Mouse (Mus musculus) kidney, embryonic 16.5 days (tissue): Measurements from ENCODE around the gene Ap3b1. TPM values are rescaled to one million over a fixed set of nuclear protein-coding genes. Genes with fewer than 3 reads are reported as not detected.

Source experiments
- ATAC-seq: fragments of 200-750 bp; cut with Nextera tagmentation; 2 replicates; pipeline ENCODE4 v1.8.0; 2017; ENCODE audit warnings: moderate TSS enrichment; ENCODE audit not compliant: low FRiP score, low TSS enrichment
- H3K27ac ChIP-seq: fragments of 300-500 bp; sonication (generic); 2 replicates; pipeline ENCODE4 v1.5.1; 2014; ENCODE audit warnings: low read length
- H3K27me3 ChIP-seq: fragments of 300-500 bp; sonication (generic); 2 replicates; pipeline ENCODE4 v1.6.1; 2014; ENCODE audit warnings: low read length, control low read depth, mixed read lengths; ENCODE audit not compliant: insufficient read depth
- H3K36me3 ChIP-seq: fragments of 300-500 bp; sonication (generic); 2 replicates; pipeline ENCODE4 v1.6.1; 2014; ENCODE audit warnings: low read length, control low read depth, mixed read lengths; ENCODE audit not compliant: insufficient read depth
- H3K4me1 ChIP-seq: fragments of 300-500 bp; sonication (generic); 2 replicates; pipeline ENCODE4 v1.6.1; 2014; ENCODE audit warnings: low read length, control low read depth, mixed read lengths; ENCODE audit not compliant: insufficient read depth
- H3K4me2 ChIP-seq: fragments of 300-500 bp; sonication (generic); replicated peaks from 2 replicates; pipeline ENCODE4 v1.6.1; 2014; ENCODE audit warnings: low read depth, low read length
- H3K4me3 ChIP-seq: fragments of 300-500 bp; sonication (generic); 2 replicates; pipeline ENCODE4 v1.5.1; 2014; ENCODE audit warnings: mild to moderate bottlenecking, low read length
- H3K9ac ChIP-seq: fragments of 300-500 bp; sonication (generic); replicated peaks from 2 replicates; pipeline ENCODE4 v1.6.1; 2014; ENCODE audit warnings: low read length
- H3K9me3 ChIP-seq: fragments of 300-500 bp; sonication (generic); 2 replicates; pipeline ENCODE4 v1.6.1; 2016; ENCODE audit warnings: low read length, control low read depth
- WGBS: fragments of 180-500 bp; shearing (Covaris S2); extraction: QIAGEN DNeasy Blood & Tissue Kit; methylation state at CpG from one replicate; pipeline ENCODE4 v1.1.7; 2014; 5-methylcytosine and 5-hydroxymethylcytosine counted together
- polyA plus RNA-seq: library from polyadenylated mRNA; unstranded; fragments of >200 nt; fragmentation: Nextera tagmentation; extraction: Ambion mirVana; gene quantifications from 2 replicates; pipeline ENCODE4 v1.2.1, GENCODE M21; 2015

Ap3b1 gene
- polyA plus RNA-seq, 1 experiment from 2014 or later = 48.6 TPM

DNA sequence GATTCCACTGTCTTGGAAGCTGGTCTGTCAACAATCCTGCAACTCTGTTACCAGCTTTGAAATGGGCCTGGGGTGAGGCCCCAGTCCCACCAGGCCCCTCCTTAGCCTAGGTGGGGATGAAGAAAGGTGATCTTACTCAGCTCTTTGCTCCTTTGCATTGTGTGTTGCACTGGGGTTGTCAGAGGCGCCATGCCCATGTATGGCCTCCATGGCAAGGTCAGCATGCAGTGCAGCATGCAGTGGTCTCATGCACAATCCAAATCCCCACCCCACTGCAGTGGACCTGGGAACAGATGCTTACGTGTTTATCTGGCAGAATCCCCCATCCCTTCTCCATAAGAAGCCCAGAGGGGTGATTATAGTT, 218.4 kb downstream of the Ap3b1 start:
- Histone ChIP-seq H3K36me3 (no peaks in the 10 kb centered on the region), H3K4me3 (no peak overlapping the region), H3K4me2 (no peak overlapping the region), H3K9ac (no peak overlapping the region), H3K9me3 (no peaks in the 10 kb centered on the region), H3K27me3 (peaks cover 17% of the 10 kb centered on the region; the same call in 1 of the 2 replicates), H3K27ac (no peak overlapping the region), H3K4me1 (peaks cover 35% of the 10 kb centered on the region)
- ATAC-seq = peak; percentile 43
- 46% methylated on average over 2 of the region's 2 CpGs for WGBS

DNA sequence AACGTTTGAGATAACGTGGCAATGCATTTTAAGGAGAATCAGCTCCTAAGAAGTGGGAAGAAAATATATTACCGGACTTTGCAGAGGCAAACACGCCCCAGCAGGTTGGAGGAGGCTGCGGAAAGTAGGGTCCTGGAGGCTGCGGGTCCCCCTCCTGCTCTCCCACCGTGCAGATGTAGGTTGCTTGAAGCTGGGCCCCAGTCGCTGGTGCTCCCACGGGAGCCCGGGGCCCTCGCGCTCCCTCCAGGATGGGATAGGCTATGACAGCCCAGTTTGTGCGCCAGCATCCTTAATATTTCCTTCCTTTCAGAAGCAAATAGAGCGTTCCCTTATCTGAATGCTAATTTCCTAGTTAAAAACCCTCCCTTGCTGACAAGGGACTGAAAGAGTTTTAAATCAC, 236.5 kb downstream of the Ap3b1 start:
- Histone ChIP-seq H3K27me3 (peaks cover 77% of the 10 kb centered on the region), H3K9me3 (no peaks in the 10 kb centered on the region), H3K4me1 (peaks cover 12% of the 10 kb centered on the region), H3K9ac (no peak overlapping the region), H3K4me2 (no peak overlapping the region), H3K36me3 (no peaks in the 10 kb centered on the region), H3K27ac (no peak overlapping the region), H3K4me3 (no peak overlapping the region)
- ATAC-seq = 0 out of 2 replicates have a peak, but pooled peaks have one; percentile 51
- 6% methylated on average over 14 of the region's 14 CpGs for WGBS

GRCm38 (mm10) chr13:94595701-94596361, 237.1 kb downstream of the Ap3b1 start:
- Histone ChIP-seq H3K4me2 (peak overlapping the region; percentile 55), H3K9me3 (no peaks in the 10 kb centered on the region), H3K36me3 (no peaks in the 10 kb centered on the region), H3K4me1 (peaks cover 12% of the 10 kb centered on the region), H3K9ac (no peak overlapping the region), H3K27ac (no peak overlapping the region), H3K27me3 (peaks cover 77% of the 10 kb centered on the region), H3K4me3 (peak overlapping the region; percentile 35)
- ATAC-seq = 0 out of 2 replicates have a peak, but pooled peaks have one; percentile 27
- under 1% methylated on average over 38 of the region's 38 CpGs for WGBS

- Histone ChIP-seq H3K9ac (no peak overlapping the region), H3K36me3 (no peaks in the 10 kb centered on the region), H3K4me3 (peak overlapping the region; percentile 35), H3K4me2 (peak overlapping the region; percentile 55), H3K9me3 (no peaks in the 10 kb centered on the region), H3K27me3 (peaks cover 77% of the 10 kb centered on the region), H3K4me1 (peaks cover 12% of the 10 kb centered on the region), H3K27ac (no peak overlapping the region)
- ATAC-seq = no peak
- 5% methylated on average over 20 of the region's 20 CpGs for WGBS
Measured at GRCm38 (mm10) chr13:94596386-94597033, 237.8 kb downstream of the Ap3b1 start.

GRCm38 (mm10) chr13:94599718-94600117, 241.0 kb downstream of the Ap3b1 start:
- 60% methylated on average over 8 of the region's 8 CpGs for WGBS
- Histone ChIP-seq H3K9ac (no peak overlapping the region), H3K4me3 (no peak overlapping the region), H3K4me1 (peaks cover 12% of the 10 kb centered on the region), H3K4me2 (no peak overlapping the region), H3K27ac (no peak overlapping the region), H3K36me3 (no peaks in the 10 kb centered on the region), H3K27me3 (peaks cover 63% of the 10 kb centered on the region), H3K9me3 (no peaks in the 10 kb centered on the region)
- no peak for ATAC-seq

DNA sequence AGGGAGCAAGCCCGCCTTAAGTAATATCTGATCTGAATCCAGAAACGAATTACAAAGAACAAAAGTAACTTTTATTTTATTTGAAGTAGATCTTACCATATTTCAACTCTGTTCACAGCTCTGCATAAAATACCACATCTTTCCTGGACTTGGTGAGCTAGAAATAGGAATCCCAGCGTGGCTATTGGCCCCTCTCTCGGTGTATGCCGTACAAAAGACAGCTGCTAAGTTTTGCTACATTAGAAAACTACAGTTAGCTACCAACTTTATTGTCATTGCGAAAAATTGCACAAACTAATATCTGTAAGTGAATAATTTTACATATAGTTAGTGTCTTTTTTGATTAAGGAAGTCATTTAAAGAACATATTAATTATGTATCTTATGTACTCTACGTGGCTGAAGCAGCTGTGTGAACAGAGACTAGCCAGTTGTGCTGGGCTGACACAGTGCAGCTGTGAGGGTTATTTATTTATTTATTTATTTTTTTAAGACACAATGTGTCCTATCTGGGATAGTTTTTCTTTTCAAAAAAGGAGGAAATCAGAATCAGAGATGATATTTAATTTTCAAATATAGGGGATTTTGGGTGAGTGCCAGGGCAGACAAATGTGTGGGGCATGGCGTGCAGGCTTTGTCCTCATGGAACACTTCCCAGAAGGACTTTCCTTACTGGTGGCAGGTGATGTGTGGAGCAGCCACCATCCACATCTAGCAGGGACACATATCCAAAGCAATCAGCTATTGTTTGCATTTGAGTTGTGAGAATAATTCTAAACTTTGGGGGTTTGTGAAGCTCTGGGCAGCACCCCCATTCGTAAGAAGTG, 248.5 kb downstream of the Ap3b1 start:
- Histone ChIP-seq H3K4me1 (peaks cover 21% of the 10 kb centered on the region), H3K4me2 (no peak overlapping the region), H3K27me3 (peaks cover 24% of the 10 kb centered on the region), H3K9ac (no peak overlapping the region), H3K4me3 (no peak overlapping the region), H3K36me3 (no peaks in the 10 kb centered on the region), H3K9me3 (no peaks in the 10 kb centered on the region), H3K27ac (no peak overlapping the region)
- 67% methylated on average over 9 of the region's 9 CpGs for WGBS
- ATAC-seq = peak; percentile 60; the same call in 1 of the 2 replicates

DNA sequence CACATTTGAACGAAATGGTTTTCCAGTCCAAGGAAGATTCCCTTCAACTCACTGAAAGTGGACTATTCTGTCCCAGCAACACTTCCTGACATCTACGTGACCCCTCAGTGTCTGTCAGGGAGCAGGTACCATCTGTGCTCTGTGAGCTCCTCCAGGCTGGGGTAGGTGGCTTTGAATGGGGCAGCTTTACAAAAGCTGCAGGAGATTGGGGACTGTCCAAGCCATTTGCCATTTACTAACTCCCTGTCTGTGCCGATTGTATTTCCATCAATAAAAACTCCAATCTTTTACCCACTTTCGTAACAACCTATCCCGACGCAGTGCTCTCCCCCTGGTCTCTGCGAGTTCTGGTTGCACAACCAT, 249.1 kb downstream of the Ap3b1 start:
- Histone ChIP-seq H3K27me3 (peaks cover 21% of the 10 kb centered on the region), H3K9me3 (no peaks in the 10 kb centered on the region), H3K9ac (no peak overlapping the region), H3K27ac (no peak overlapping the region), H3K4me1 (peaks cover 21% of the 10 kb centered on the region), H3K36me3 (no peaks in the 10 kb centered on the region), H3K4me3 (no peak overlapping the region), H3K4me2 (no peak overlapping the region)
- 23% methylated on average over 7 of the region's 7 CpGs for WGBS
- ATAC-seq = no peak

DNA sequence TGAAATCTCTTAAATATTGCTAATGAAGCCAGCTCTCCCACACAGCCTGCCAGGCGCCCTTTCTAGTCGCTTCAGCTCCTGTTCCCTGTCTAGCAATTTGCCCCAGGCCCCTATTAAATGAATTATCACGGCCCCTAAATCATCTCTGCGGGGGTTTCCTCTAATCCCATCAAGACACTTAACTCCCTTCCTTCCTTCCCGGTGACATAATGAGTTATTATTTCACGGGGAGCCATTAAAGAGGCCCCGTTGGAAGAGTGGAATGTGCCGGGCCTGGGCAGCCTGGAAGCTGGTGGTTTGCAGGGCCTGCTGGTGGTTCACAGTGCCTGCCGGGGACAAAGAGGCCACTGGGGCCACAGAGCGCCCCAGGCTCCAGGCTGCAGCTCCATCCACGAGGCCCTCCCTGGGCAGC, 249.7 kb downstream of the Ap3b1 start:
- no peaks in the 10 kb centered on the region for H3K9me3 ChIP-seq
- 0 out of 2 replicates have a peak overlapping the region, but pooled peaks have one; percentile 2 for H3K27ac ChIP-seq
- H3K4me1 ChIP-seq = peaks cover 21% of the 10 kb centered on the region
- peak overlapping the region; percentile 10; the same call in 1 of the 2 replicates for H3K4me2 ChIP-seq
- WGBS = 2% methylated on average over 11 of the region's 11 CpGs
- peak; percentile 87 for ATAC-seq
- no peak overlapping the region for H3K4me3 ChIP-seq
- peaks cover 19% of the 10 kb centered on the region for H3K27me3 ChIP-seq
- H3K36me3 ChIP-seq = no peaks in the 10 kb centered on the region
- no peak overlapping the region for H3K9ac ChIP-seq

- Histone ChIP-seq H3K27ac (0 out of 2 replicates have a peak overlapping the region, but pooled peaks have one; percentile 2), H3K9ac (peak overlapping the region; percentile 2; the same call in 1 of the 2 replicates), H3K4me2 (peak overlapping the region; percentile 10; the same call in 1 of the 2 replicates), H3K27me3 (peaks cover 17% of the 10 kb centered on the region; the same call in 1 of the 2 replicates), H3K9me3 (no peaks in the 10 kb centered on the region), H3K4me3 (no peak overlapping the region), H3K4me1 (peaks cover 21% of the 10 kb centered on the region), H3K36me3 (no peaks in the 10 kb centered on the region)
- WGBS = 40% methylated on average over 10 of the region's 10 CpGs
- peak; percentile 46; the same call in 1 of the 2 replicates for ATAC-seq
Measured at GRCm38 (mm10) chr13:94608947-94609346, 250.2 kb downstream of the Ap3b1 start.
